Mouse (Mus musculus) MEL-GATA-1-ER (cell line): ENCODE measurements around the gene Enpep.

ENCODE experiments used
- DNase-seq: peaks from one replicate; pipeline ENCODE4 v3.0.0-alpha.2; 2012; ENCODE audit warnings: low read depth; ENCODE audit errors: extremely low read depth

The Enpep gene

DNA sequence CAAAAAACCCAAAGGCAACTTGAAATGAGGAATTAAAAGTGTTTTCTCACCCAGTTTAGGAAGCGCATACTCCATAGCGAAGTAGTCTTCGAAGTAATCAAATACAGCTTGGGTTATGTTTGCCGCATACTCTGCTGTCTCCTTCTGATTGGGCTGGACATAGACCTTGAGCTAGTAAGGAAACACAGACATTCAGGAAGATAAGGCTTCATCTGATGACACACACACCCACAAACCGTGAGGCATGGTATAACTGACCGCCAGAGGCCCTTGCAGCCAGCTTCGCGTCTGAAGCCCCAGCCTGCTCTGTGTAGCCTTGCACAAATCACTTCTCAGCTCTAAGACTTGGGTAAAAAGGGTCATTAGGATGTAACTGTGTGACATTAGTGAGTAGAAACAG is 20.0 kb downstream of the Enpep start:
- no peak for DNase-seq

GRCm38 (mm10) chr3:129311951-129312350 is 20.6 kb downstream of the Enpep start:
- no peak for DNase-seq

GRCm38 (mm10) chr3:129309926-129310325 is 22.6 kb downstream of the Enpep start:
- DNase-seq: no peak

DNA sequence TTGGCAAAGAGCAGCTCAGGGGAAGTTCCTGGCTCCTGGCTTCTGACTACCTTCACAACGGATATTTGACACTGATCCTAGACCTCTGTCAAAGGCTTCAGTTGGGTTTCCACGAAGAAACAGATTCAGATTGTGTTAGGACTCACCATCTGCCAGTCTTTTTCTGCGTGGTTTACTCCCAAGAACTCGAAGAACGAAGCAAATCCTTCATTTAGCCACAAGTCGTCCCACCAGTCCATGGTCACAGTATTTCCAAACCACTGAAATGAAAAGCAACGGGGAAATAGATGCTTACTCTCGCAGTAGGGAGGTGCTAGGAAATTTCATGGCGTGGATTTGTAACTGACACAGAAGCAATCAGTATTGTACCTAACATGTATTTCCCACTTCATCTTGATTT is 23.6 kb downstream of the Enpep start:
- no peak for DNase-seq

DNA sequence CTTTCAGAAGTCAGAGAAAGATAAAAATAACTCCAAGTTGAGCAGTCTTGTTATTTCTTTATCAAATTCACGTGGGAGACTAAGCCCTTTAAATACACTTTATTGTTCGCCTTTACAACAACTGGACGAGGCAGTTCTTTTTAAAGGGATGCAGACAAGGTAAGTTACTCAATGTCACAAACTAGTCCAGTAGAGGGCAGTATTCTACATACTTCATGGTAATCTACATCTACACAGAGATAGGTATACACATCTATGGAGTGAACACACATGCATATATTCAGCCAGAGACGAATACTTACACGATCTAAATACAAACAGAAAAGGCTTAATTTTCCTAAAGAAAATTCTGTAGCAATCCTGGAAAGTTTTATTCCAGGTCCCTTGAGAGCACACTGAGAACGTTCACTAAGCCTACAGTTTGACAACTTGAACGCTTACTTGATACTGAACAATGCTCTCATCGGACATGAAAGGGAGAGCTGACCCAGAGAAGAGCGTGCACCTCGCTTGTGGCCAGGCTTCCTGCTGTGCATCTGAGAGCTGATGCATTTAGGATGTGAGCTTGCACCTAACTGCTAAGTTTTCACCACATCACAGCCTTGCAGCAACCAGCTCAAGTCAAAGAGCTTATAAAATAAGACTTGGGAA is 24.3 kb downstream of the Enpep start:
- peak; percentile 88 for DNase-seq

DNA sequence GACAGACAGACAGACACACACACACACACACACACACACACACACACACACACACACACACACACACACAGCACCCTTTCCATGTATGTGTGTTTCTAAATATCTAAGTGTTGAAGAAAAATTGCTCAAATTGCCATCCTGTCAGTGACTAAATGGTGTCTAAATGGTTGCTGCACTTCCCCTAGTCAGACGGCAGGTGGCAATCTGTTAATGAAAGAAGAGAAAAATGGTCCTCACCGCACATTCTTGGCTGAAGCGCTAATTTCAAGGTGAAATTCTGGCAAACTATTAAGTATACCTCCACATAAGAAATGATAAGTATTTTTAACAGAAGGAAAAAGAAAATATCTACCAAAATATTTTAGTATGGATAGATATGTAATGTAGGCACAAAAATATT is 28.6 kb downstream of the Enpep start:
- peak; percentile 40 for DNase-seq

DNA sequence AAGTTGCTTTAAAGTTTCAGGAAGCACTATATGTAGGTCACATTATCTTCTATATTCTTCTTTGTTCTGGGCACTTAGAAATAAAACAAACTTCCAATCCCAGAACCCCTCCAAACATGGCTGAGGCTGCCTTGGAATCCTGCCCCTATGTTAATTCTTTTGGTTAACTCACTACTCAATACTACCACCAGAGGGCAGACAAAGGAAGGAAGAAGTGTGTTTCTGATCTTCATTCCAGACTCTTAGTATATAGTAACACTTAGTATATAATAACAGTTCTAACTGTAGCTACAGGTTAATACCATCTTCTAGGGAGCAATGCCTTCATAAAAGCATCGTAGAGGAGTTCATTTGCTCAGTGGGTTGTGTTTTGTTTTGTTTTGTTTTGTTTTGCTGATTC is 32.6 kb downstream of the Enpep start:
- DNase-seq: peak; percentile 49

- DNase-seq: no peak
These were observed 33.9 kb downstream of the Enpep start for GRCm38 (mm10) chr3:129298606-129299005.

GRCm38 (mm10) chr3:129296994-129297393 is 35.5 kb downstream of the Enpep start:
- DNase-seq: no peak

GRCm38 (mm10) chr3:129295883-129296282 is 36.6 kb downstream of the Enpep start:
- DNase-seq: no peak

DNA sequence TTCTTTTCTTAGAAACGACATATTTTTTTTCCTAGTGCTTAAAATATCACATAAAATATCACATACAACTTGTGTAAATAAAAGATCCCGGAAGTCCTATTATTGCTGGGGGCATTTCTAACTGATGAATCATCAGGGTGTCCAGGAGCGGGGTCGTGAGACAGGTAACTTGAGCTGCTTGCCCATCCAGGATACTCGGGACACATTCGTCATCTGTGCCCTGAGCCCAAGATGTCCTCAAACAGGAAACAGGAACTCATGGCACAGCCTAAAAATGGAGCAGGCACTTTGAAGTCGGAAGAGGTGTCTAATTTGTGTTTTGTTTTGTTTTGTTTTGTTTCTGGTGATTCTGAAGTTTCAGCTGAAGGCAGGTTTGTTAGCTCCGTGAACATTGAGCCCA is 43.0 kb downstream of the Enpep start:
- DNase-seq: no peak

DNA sequence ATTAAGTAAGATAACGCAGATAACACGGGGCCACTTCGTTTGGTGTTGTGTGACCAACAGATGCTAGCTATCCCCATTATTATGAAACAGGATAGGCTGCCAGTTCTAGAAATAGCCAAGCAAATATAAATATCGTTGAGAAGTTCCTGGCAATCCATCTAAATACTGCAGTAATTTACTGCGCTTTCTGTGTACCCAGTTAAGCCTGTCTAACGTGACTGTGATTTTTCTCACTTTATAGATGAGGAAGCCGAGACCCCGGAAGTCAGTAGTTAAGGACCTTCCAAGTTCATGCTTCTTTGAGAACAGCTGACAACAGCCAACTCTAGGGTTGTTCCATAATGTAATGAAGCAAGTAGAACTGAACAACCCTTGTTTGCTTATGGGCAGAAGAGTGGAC is 45.4 kb downstream of the Enpep start:
- no peak for DNase-seq

DNA sequence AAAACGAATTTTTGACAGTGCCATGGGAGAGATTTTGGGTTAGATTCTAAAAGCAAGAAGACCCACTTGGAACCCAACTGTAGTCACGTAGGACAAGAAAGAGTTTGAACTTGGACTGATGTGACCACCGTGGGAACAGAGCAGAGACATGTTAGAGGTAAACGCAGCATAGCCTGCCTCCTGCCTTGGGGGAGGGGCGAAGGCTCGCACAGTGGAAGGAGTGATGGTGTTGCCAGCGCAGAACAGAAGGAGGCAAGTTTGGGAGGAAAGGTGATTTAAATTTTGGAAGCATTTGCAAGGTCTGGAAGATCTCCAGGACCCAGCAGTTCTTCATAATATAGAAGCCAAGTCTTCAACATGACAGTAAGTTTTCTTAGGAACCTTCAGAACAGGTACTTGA is 46.1 kb downstream of the Enpep start:
- DNase-seq: no peak

- no peak for DNase-seq
These were observed 48.2 kb downstream of the Enpep start for GRCm38 (mm10) chr3:129284326-129284725.

- DNase-seq: no peak
These were observed 53.1 kb downstream of the Enpep start for GRCm38 (mm10) chr3:129279441-129279840.

GRCm38 (mm10) chr3:129273156-129273831 is 59.2 kb downstream of the Enpep start:
- DNase-seq: no peak

DNA sequence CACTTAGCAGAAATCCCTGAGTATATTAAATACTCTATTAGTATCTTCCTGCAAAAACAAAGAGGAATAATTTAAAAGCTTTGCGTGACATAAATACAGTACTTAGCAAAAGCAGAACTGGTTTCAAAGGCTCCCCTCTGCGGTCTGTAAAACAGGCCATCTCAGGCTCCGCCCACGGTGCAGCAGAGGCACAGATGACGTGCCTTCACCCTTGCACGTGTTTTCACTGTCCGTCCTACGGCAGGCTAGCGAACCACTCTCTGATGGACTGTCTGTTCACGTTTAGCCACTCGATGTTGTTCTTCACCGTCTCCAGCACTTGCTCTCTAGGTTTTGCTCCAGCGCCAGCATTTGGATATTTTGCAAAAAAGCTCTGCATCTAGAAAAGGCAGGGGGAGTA is 62.5 kb downstream of the Enpep start:
- DNase-seq: no peak

- no peak for DNase-seq
These were observed 63.4 kb downstream of the Enpep start for GRCm38 (mm10) chr3:129268886-129269683.

DNA sequence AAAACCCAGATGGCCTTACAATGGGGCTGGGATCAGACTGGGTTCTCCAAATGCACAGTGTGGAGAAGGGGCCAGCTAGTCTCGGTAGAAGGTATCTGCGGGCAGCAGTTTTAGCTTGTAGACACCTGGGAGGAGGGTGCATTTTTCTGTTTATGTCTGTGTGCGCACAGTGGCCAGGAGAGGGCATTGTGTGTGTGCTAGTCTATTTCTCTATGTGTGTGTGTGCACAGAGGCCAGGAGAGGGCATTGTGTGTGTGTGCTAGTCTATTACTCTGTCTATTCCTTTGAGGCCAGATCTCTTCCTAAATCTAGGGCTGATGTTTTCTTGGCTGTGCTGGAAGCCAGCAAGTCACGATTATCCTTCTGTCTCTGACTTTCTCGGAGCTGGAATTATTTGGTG is 74.0 kb downstream of the Enpep start:
- no peak for DNase-seq

- DNase-seq: no peak
These were observed 75.8 kb downstream of the Enpep start for GRCm38 (mm10) chr3:129256766-129257165.

DNA sequence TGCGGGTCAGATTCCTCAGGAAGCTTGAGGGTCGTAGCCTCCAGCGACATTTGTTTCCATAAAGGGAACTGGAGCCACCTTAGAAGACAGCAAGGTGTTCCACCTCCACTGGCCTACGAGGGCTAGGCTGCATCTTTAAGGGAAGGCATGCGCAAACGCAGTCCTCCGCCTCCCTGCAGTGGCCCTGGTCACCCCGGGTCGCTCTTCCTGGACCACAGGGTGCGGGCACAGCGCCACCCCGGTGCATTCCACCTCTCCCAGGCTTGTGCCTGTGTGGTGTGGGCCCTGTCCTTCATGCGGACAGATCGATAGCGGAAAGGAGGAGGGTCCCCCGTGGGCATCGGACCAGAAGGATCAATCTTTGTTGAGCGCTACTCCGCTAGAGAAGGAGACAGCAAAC is 76.2 kb downstream of the Enpep start:
- DNase-seq: no peak

DNA sequence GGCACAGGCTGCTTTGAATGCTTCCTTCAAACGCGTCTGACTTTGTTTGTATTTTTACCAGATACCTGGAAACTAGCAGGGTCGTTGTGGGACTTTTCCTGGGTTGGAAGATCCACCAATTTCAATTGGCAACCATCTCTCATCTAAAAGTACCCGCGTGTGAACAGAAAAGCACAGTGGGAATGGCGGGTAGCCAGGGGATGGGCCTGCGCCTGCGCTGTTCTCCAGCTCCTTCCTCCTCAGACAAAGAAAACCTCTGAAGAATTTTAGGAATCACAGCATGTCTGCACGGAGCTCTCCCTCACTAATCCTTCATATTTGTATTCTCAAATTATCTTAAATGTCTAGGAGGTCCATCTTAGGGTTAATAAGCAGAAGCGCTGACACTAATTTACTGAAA is 78.3 kb downstream of the Enpep start:
- DNase-seq: no peak

DNA sequence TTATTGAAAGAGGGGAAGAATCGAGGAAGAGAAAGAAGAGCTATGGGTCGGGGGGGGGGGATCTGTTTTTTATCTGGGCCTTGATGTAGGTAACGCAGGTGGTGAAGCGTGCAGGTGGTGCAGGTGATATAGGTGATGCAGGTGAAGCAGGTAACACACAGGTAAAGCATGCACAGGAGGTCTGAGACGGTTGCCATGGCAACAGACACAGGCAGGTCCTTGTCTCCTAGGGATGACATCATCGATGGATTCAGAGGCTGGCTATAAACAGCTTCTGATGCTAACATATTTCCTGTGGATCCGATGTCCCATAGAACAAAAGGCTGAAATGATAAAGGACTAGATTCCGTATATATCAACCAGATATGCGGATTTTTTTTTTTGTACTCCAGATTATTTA is 81.5 kb downstream of the Enpep start:
- no peak for DNase-seq
